Mouse (Mus musculus) liver, postnatal 0 days (tissue): ENCODE measurements at regions not wholly inside any gene's neighbourhood (a gene's known extent, or its start where the extent isn't known, plus 50 kb on each side); places are given as distances from the start of the nearest gene placed in this dataset.

Experiments
- CTCF ChIP-seq: sonication (generic); IDR thresholded peaks from 2 replicates; pipeline ENCODE4 v1.5.1; 2016; ENCODE audit warnings: antibody characterized with exemption, low read depth
- EP300 ChIP-seq: IDR thresholded peaks from 2 replicates; pipeline ENCODE4 v1.6.1; 2016; ENCODE audit warnings: antibody characterized with exemption, low read depth, mild to moderate bottlenecking

- no peak for TF ChIP-seq CTCF
- TF ChIP-seq EP300: no peak
These were observed 406.4 kb downstream of the Igsf11 start for GRCm38 (mm10) chr16:39298856-39299255.
